Mouse (Mus musculus) thymus, postnatal 25 days (tissue): Measurements from ENCODE around the gene Rfx8.

Experiments
- DNase-seq: peaks from one replicate; pipeline ENCODE4 v3.0.0; 2022

The Rfx8 gene

GRCm38 (mm10) chr1:39734311-39734710 is 13.5 kb upstream of the Rfx8 start:
- DNase-seq, result peak; percentile 59

DNA sequence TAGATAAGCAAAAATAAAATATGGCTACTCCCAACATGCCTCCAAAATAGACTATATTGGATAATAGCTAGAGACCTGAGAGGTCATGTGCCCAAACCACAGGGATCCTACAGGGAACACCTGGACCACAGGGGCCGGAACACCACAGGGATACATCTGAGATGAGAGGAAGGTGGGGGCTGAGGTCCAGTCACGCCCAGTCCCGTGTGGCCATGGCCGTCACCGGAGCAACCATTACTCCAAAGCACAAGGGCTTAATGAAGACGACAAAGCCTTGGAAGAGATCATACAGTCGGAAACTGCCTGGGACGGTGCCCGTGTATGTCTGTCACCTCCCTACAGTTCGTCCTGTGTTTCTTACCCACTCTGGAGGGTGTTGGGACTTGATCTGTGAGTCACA is 13.1 kb upstream of the Rfx8 start:
- DNase-seq, result no peak

GRCm38 (mm10) chr1:39732081-39732480 is 11.3 kb upstream of the Rfx8 start:
- no peak for DNase-seq

DNA sequence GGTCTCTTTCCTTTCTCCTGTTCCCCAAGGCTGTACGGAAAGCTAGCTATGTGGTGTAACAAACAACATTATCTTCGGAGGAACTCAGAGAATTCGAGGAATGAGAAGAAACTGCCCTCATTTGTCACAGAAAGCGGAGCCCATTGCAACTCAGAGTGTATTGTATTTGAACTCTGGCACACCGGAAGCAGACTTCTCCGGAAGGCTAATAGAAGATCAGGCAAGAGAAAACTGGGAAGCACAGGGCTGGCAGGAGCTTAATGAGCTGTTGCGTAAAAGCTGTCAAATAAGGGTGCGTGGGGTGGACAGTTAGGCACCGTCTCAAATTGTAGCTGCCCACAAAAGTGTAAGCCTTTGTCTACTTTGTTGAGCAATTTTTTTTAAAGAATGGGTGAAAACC is 10.7 kb upstream of the Rfx8 start:
- DNase-seq, result no peak

GRCm38 (mm10) chr1:39730868-39731267 is 10.1 kb upstream of the Rfx8 start:
- no peak for DNase-seq

GRCm38 (mm10) chr1:39729919-39730318 is 9.1 kb upstream of the Rfx8 start:
- no peak for DNase-seq

DNA sequence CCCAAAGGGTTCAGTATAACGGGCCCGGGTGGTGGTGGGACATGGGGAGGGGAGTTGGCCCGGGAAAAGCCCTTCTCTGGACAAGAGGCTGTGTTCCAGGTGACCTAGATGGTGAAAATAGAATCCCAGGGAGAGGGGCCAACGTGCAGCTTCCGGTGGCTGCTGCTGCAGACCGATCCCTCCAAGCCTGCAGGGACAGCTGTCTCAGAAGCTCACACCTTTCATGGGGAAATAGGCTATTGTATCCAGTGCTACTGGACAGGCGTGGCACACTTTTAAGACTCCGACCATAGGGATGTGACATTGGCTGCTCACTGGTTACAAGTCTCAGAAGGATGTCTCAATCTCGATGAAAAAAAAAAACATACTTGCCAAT is 542 bp upstream of the Rfx8 start:
- DNase-seq, result no peak

DNA sequence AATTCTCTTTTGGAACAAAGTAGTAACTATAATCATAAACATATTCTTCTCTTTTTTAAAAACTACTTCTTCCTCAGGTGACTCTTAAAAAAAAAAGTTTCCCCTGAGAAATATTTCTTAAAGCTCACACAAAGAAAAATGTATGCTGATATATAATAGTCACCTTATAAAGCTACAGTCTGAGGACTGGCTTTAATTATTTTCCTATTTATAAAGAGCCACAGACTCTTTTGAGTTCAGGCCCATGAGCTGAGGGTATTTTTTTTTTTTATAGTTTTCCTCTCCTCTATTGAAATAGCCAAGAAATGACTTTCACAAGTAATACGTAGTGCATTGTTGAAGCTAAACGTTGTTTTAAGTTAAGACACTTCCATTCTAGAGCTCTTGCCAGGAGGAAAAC is 611 bp downstream of the Rfx8 start:
- no peak for DNase-seq

GRCm38 (mm10) chr1:39715551-39715950 is 5.2 kb downstream of the Rfx8 start:
- no peak for DNase-seq

GRCm38 (mm10) chr1:39714729-39715128 is 6.1 kb downstream of the Rfx8 start:
- no peak for DNase-seq

DNA sequence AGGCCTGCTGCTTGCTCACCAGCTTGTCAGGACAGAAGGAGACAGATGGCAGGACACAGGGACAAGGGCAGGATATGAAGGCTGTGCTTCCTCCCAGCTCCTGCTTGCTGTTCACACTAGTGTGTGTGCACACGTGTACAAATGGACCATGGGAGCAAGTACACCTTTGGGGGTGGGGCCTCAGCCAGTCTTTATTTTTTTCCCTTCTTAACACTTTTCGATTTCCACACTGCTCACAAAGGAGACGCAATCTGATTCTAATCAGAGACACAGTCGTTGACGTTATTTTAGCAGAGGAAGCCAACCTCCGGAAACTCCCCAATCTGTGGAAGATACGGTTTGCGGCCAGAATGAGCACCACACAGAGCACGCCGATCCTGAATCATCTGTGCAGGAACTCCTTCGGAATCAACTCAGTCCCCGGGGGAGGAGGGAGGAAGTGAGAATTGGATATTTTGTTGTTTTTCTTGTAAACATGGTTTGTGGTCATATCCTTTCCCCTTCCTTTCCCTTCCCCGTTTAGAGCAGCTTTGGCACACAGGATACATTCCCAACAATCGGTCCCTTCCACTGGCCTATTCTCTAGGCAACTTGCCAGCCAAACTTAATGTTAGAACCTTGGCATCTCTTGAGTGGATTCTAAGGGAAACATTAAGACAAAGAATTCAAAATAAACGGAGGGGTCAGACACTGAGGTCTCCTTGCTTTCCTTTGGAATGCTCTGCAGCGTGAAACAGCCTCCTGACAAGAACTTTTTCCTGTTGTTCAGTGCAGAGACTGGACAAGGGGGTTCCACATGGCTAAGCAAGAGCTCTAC is 6.7 kb downstream of the Rfx8 start:
- no peak for DNase-seq

DNA sequence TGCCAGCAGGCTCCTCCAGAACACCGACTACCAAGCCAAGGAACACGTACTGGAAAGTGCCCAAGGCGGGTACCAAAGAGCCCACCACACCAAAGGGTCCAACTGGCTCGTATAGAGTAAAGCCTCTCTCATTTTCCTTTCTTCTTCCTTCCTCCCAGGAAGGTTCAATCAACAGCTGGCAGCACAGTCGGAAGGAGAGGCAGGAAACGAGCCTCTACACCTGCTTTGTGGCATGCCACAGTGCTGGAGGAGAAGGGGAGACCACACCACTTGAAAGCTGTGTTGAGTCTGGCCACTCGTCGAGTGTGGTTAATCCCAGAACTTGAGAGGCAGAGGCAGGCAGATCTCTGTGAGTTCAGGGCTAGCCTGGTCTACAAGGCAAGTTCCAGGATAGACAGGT is 7.5 kb downstream of the Rfx8 start:
- no peak for DNase-seq

DNA sequence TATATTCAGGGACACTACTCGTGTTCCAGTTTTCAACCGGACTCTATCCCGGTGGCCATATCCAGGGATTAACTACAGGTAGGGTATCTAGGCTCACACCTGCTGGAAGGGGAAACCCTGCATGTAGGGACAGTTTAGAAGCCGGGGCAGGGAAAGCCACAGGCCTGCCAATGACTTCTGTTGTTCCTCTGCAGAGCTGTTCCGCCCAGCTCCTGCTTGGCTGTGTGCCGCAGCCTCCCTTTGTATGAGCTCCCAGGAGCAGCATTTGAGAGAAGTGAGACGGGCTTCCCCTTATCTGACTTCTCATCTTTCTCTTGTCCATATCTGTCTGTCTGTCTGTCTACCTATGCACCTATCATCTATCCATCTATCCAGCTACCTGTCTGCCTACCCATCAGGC is 8.5 kb downstream of the Rfx8 start:
- DNase-seq, result no peak

GRCm38 (mm10) chr1:39710604-39711003 is 10.2 kb downstream of the Rfx8 start:
- DNase-seq, result no peak

DNA sequence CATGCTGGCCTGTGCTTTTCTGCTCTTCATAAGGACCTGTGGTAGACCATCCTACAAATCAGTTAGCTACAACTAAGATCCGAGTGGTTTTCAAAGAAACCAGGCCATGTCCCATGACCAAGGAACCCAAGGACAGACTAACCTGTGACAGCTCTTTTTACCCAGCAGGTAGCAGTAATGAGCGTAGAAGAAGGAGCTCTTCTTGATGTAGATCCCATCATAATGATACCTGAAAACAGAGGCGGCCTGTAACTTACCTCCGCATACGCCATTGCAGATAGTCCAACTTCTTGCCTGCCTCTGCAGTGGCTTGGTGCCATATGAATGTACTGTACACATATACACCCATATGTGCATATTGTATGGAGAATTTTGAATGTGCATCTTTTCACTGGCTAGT is 10.8 kb downstream of the Rfx8 start:
- DNase-seq, result no peak

DNA sequence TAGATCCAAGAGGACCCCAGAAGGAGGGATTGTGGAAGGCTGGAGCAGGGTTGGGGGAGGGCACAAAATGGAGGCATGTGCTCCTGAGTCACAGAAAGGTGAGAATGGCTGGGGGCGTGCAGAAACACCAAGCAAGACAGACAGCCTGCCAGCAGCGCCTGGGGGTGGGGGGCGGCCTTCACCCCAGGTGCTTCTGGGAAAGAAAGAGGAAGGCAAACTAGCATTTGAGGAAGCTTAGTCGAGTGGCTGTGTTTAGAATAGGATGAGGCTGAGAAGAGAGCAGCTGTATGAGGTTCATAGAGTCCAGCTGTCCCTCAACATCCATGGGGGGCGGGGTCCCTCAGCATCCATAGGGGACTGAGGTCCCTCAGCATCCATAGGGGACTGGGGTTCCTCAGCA is 12.0 kb downstream of the Rfx8 start:
- no peak for DNase-seq

DNA sequence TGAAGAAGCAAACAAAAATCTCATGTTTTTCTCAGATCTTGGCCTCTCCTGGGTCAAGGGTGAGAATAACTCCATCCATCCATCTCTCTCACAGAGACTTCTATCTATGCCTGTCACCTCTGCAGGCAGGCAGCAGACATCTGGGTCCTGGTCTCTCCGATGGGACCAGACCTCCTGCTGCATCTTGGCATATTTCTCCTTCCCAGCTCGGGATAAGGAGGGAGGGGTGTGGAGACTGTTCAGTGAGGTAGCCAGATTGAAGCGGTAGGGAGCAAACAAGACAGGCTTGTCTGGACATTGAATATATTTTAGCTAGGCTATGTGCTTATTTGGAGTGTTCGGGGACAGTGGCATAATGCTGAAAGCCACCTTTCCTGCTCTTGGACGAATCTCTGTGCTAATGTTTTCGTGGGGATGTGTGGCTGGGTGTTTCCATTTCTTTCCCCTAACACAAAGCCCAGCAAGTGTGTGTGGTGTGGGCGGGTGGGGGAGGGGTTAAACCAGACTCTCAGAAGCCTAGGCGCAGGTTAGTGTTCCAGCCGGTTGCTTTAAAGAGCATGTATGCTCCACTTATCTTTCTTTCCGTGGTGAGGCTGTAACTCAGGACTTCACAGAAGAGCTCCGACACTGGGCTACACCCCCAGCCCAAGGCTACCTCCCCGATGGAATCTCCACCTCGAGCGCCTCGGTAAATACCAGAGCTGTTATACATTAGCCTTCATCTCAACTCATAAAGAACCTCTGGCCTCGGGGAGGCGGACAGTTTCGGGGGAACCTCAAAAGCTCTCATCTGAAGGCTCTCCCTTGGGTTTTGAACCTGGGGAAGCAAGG is 18.4 kb downstream of the Rfx8 start:
- DNase-seq, result no peak

DNA sequence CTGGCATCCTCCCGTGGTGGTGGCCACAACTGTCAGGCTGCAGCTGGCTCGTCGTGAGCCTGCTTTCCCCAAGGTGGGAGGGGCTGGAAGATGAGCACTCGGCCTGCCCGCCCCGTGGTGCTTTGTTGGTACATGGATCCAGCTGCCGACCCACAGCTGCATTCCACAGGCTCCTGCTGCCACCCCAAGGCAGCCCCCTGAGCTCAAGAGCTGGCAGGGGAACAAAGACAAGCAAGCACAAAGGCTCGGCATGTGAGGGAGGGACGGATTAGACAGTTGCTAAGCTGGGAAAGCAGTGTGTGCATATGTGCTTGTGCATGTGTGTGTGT is 19.6 kb downstream of the Rfx8 start:
- DNase-seq, result peak; percentile 53

GRCm38 (mm10) chr1:39700599-39701273 is 20.1 kb downstream of the Rfx8 start:
- DNase-seq, result no peak

- DNase-seq, result no peak
Measured at GRCm38 (mm10) chr1:39698456-39698855, 22.3 kb downstream of the Rfx8 start.

- no peak for DNase-seq
Measured at GRCm38 (mm10) chr1:39695198-39695597, 25.6 kb downstream of the Rfx8 start.

- no peak for DNase-seq
Measured at GRCm38 (mm10) chr1:39694756-39695155, 26.0 kb downstream of the Rfx8 start.

DNA sequence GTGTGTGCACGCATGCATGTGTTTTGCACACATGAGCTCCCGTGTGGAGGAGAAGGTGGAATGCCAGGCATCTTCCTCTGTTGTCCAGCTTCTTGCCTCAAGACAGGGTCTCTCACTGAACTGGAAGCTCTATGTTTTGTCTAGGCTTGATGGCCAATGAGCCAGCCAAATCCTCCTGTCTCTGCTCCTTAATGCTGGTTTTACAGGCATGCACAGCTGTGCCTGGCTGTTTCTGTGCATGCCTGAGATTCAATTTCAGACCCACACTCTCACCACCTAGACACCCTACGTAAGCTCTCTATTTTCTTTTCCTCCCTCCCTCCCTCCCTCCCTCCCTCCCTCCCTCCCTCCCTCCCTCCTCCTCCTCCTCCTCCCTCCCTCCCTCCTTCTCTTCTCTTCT is 28.8 kb downstream of the Rfx8 start:
- no peak for DNase-seq

DNA sequence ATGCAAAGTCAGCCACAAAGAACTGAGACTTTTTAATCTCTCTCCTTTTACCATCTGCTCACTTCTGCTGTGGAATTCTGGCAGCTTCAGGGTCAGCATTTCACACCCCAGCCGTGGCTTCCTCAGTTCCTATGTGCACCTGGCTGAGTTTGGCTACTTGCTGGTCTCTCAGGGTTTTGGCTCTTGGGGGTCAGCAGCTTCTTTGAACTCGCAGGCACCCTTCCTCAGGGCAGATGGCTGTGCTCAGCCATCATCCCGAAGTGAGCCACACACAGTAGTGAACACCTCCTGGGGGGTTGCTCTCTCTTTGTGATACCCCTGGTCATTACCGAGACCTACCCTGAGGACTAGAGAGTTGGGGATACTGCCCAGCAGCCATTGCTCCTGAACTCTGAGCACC is 29.7 kb downstream of the Rfx8 start:
- no peak for DNase-seq
